Mouse (Mus musculus) forebrain, postnatal 0 days (tissue): ENCODE results near the gene Stxbp5. TPM values are rescaled to one million over a fixed set of nuclear protein-coding genes. Genes with fewer than 3 reads are reported as not detected.

Experiments
- ATAC-seq: fragments of 200-750 bp; cut with Nextera tagmentation; 2 replicates; pipeline ENCODE4 v1.8.0; 2017; ENCODE audit warnings: mild to moderate bottlenecking, moderate library complexity
- DNase-seq: peaks from one replicate; pipeline ENCODE4 v3.0.0-alpha.2; 2015
- H3K27ac ChIP-seq: fragments of 300-500 bp; sonication (generic); 2 replicates; pipeline ENCODE4 v1.5.1; 2014; ENCODE audit warnings: low read depth, mild to moderate bottlenecking, antibody characterized with exemption, low read length, moderate library complexity, mixed read lengths
- H3K27me3 ChIP-seq: fragments of 300-500 bp; sonication (generic); 2 replicates; pipeline ENCODE4 v1.6.1; 2014; ENCODE audit warnings: mild to moderate bottlenecking, low read length, mixed read lengths; ENCODE audit not compliant: insufficient read depth
- H3K36me3 ChIP-seq: fragments of 300-500 bp; sonication (generic); 2 replicates; pipeline ENCODE4 v1.6.1; 2014; ENCODE audit warnings: mild to moderate bottlenecking, moderate library complexity; ENCODE audit not compliant: insufficient read depth
- H3K4me1 ChIP-seq: fragments of 300-500 bp; sonication (generic); 2 replicates; pipeline ENCODE4 v1.6.1; 2014; ENCODE audit warnings: antibody characterized with exemption; ENCODE audit not compliant: insufficient read depth
- H3K4me2 ChIP-seq: fragments of 300-500 bp; sonication (generic); 2 replicates; pipeline ENCODE4 v1.6.1; 2014; ENCODE audit warnings: low read depth, mild to moderate bottlenecking, moderate library complexity
- H3K4me3 ChIP-seq: fragments of 300-500 bp; sonication (generic); 2 replicates; pipeline ENCODE4 v1.5.1; 2014; ENCODE audit warnings: low read depth, low read length, mixed read lengths
- H3K9ac ChIP-seq: fragments of 300-500 bp; sonication (generic); 2 replicates; pipeline ENCODE4 v1.6.1; 2014; ENCODE audit warnings: mild to moderate bottlenecking
- H3K9me3 ChIP-seq: fragments of 300-500 bp; sonication (generic); 2 replicates; pipeline ENCODE4 v1.6.1; 2016; ENCODE audit warnings: low read length
- CTCF ChIP-seq: sonication (generic); IDR thresholded peaks from 2 replicates; pipeline ENCODE4 v1.5.1; 2016; ENCODE audit warnings: antibody characterized with exemption, control low read depth, low read depth
- WGBS: fragments of 180-500 bp; shearing (Covaris S2); extraction: QIAGEN DNeasy Blood & Tissue Kit; methylation state at CpG from one replicate; pipeline ENCODE4 v1.1.7; 2014; 5-methylcytosine and 5-hydroxymethylcytosine counted together
- polyA plus RNA-seq: library from polyadenylated mRNA; unstranded; fragments of >200 nt; fragmentation: Nextera tagmentation; extraction: Ambion mirVana; gene quantifications from 2 replicates; pipeline ENCODE4 v1.2.1, GENCODE M21; 2015
- total RNA-seq: library from RNA; depleted of rRNA; stranded (reverse); fragments of >200 nt; gene quantifications from 2 replicates; pipeline ENCODE4 v1.2.3, GENCODE M21; 2014; rRNA removed

Gene Stxbp5
- total and polyA plus RNA-seq, 2 experiments from 2014 or later = 6.3 to 46.0 TPM

DNA sequence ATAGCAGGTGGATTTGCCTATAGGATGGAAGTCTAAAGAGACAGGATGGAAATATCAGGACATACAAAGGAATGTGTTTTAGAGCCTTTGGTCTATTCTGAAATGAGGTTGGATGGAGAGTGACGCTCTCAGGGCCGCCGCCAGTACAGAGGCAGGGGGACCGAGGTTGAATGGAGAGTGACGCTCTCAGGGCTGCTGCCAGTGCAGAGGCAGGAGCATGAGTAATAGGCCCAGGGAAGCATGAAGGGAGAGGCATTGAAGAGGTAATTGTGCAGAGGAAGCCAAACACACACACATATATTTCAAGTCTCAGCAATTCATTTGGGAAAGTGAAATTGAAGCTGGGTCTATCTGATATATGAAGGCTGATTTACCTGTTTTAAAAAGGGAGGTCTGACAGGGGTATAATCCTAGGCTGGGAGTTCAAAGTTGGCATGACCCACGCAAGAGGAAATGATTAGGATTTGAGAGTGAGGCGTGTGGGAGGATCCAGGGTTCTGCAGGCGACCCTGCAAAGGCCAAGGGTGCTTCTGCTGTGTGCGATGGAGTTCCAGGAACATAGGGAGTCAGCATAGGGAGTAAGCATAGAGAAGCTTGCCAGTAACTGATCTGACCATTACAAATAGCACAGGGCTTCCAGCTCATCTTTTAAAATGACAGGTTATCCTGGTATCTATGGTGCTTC is 168.7 kb downstream of the Stxbp5 start:
- no peaks in the 10 kb centered on the region for H3K9me3 ChIP-seq
- H3K36me3 ChIP-seq = no peaks in the 10 kb centered on the region
- H3K27ac ChIP-seq = no peak overlapping the region
- WGBS = 52% methylated on average over 9 of the region's 9 CpGs
- no peaks in the 10 kb centered on the region for H3K27me3 ChIP-seq
- H3K4me2 ChIP-seq = no peak overlapping the region
- H3K4me3 ChIP-seq = no peak overlapping the region
- no peak for TF ChIP-seq CTCF
- ATAC-seq = no peak
- H3K9ac ChIP-seq = no peak overlapping the region
- no peaks in the 10 kb centered on the region for H3K4me1 ChIP-seq
- DNase-seq = no peak

DNA sequence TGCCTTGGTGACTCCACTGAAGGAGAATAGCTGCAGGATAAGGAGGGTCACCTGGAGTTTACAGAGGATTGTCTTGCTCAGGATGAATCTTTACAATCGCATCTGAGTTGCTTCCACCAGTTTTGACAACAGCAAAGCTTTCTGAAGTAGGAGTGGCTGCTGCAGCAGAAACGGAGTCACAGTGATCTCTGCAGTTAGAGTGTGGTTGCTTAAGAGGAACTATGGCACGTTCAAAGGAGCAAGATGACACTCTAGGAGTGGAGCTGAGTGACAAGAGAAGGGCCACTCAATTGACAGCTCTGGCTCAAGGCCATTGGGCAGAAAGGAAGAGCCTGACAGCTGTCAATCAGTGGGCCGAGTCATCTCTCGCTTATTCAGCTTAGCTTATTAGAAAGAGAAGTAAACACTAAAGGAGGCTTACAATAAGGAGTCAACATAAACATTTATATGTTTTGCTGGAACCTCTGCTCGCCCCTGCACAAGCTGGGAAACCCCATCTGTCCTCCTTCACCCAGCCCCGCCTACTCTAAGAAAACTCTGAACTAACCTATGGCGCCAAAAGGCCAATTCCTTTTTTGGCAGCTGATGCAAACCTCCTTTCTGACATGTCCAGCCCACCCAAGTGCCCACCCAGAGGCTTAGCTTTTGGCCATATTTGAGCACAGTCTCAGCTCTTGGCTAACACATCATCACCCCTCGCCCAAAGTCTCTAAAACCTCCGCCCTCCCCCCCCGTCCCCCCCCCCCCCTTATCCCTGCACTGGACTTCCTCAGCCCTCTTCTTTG is 178.2 kb downstream of the Stxbp5 start:
- WGBS = 76% methylated on average over 11 of the region's 11 CpGs
- DNase-seq (no peak), ATAC-seq (no peak)

DNA sequence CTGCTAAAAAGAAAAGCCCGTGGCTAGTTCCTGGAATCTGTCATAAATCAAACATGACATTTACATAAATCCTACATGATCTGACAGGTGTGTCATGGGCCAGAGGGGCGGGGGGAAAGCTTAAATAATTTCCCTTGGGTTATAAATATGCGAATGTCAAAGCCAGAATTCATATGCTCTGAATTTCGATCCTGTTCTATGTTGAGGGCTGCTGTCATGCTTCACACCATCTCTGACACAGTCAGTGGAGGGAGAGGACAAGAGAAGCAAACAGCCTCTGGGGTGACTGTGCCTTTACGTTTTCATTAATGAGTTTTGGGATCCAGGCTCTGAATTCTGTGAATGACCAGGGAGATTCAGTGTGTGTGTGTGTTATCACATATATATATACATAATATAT is 180.9 kb downstream of the Stxbp5 start:
- Histone ChIP-seq H3K9ac (no peak overlapping the region), H3K4me3 (no peak overlapping the region), H3K27me3 (no peaks in the 10 kb centered on the region), H3K9me3 (no peaks in the 10 kb centered on the region), H3K4me1 (no peaks in the 10 kb centered on the region), H3K36me3 (no peaks in the 10 kb centered on the region), H3K27ac (no peak overlapping the region), H3K4me2 (no peak overlapping the region)
- DNase-seq (no peak), ATAC-seq (no peak)
- 73% methylated on average over 5 of the region's 5 CpGs for WGBS
- no peak for TF ChIP-seq CTCF

More for the DNA sequence above, 178.2 kb downstream of the Stxbp5 start:
- no peaks in the 10 kb centered on the region for H3K27me3 ChIP-seq
- no peak overlapping the region for H3K4me3 ChIP-seq
- H3K4me1 ChIP-seq = no peaks in the 10 kb centered on the region
- TF ChIP-seq CTCF = no peak
- H3K4me2 ChIP-seq = no peak overlapping the region
- no peak overlapping the region for H3K9ac ChIP-seq
- H3K27ac ChIP-seq = no peak overlapping the region
- H3K9me3 ChIP-seq = no peaks in the 10 kb centered on the region
- no peaks in the 10 kb centered on the region for H3K36me3 ChIP-seq

GRCm38 (mm10) chr10:9718086-9718485 is 182.8 kb downstream of the Stxbp5 start:
- H3K4me3 ChIP-seq = no peak overlapping the region
- H3K27ac ChIP-seq = no peak overlapping the region
- H3K27me3 ChIP-seq = no peaks in the 10 kb centered on the region
- ATAC-seq = no peak
- 77% methylated on average over 5 of the region's 5 CpGs for WGBS
- no peaks in the 10 kb centered on the region for H3K4me1 ChIP-seq
- no peak overlapping the region for H3K4me2 ChIP-seq
- TF ChIP-seq CTCF = no peak
- H3K9me3 ChIP-seq = no peaks in the 10 kb centered on the region
- no peak for DNase-seq
- H3K36me3 ChIP-seq = no peaks in the 10 kb centered on the region
- H3K9ac ChIP-seq = no peak overlapping the region

Other genes with a start within 250 kb of the Stxbp5 start
- 9.8 and 12.8 TPM in 2 replicates for gene Samd5, start 225.9 kb downstream of the Stxbp5 start, total RNA-seq
- gene Samd5, start 225.9 kb downstream of the Stxbp5 start, polyA plus RNA-seq = 1.9 and 4.1 TPM in 2 replicates